Mouse (Mus musculus) stomach, postnatal 0 days (tissue): ENCODE measurements around the gene Col23a1. TPM values are rescaled to one million over a fixed set of nuclear protein-coding genes. Genes with fewer than 3 reads are reported as not detected.
A peak's percentile ranks its signal among the peaks of the same experiment; 100 is the strongest.
"Not testable (repeated sequence)": the region's sequence is repeated elsewhere in the genome, so short reads cannot be mapped to it uniquely, and the experiment has no call there.

Experiments used
- ATAC-seq: fragments of 200-750 bp; cut with Nextera tagmentation; 2 replicates; pipeline ENCODE4 v1.8.0; 2017; ENCODE audit not compliant: low FRiP score, low TSS enrichment
- DNase-seq: peaks from one replicate; pipeline ENCODE4 v3.0.0-alpha.2; 2016; ENCODE audit warnings: low spot score
- H3K27ac ChIP-seq: fragments of 300-500 bp; sonication (generic); replicated peaks from 2 replicates; pipeline ENCODE4 v1.5.1; 2014; ENCODE audit warnings: mild to moderate bottlenecking, control low read depth
- H3K27me3 ChIP-seq: fragments of 300-500 bp; sonication (generic); 2 replicates; pipeline ENCODE4 v1.6.1; 2014; ENCODE audit warnings: low read length; ENCODE audit not compliant: control insufficient read depth, insufficient read depth
- H3K36me3 ChIP-seq: fragments of 300-500 bp; sonication (generic); 2 replicates; pipeline ENCODE4 v1.6.1; 2014; ENCODE audit warnings: low read length, mixed read lengths; ENCODE audit not compliant: control insufficient read depth, insufficient read depth
- H3K4me1 ChIP-seq: fragments of 300-500 bp; sonication (generic); replicated peaks from 2 replicates; pipeline ENCODE4 v1.6.1; 2014; ENCODE audit warnings: antibody characterized with exemption; ENCODE audit not compliant: control insufficient read depth, insufficient read depth
- H3K4me2 ChIP-seq: fragments of 300-500 bp; sonication (generic); replicated peaks from 2 replicates; pipeline ENCODE4 v1.6.1; 2014; ENCODE audit warnings: low read depth, mild to moderate bottlenecking, control low read depth, moderate library complexity
- H3K4me3 ChIP-seq: fragments of 300-500 bp; sonication (generic); 2 replicates; pipeline ENCODE4 v1.5.1; 2014; ENCODE audit warnings: low read depth, low read length, control low read depth
- H3K9ac ChIP-seq: fragments of 300-500 bp; sonication (generic); 2 replicates; pipeline ENCODE4 v1.6.1; 2014; ENCODE audit warnings: mild to moderate bottlenecking, low read length, control low read depth, mixed read lengths
- H3K9me3 ChIP-seq: fragments of 300-500 bp; sonication (generic); 2 replicates; pipeline ENCODE4 v1.6.1; 2016; ENCODE audit warnings: low read length; ENCODE audit not compliant: control insufficient read depth
- CTCF ChIP-seq: IDR thresholded peaks from 2 replicates; pipeline ENCODE4 v1.5.1; 2016; ENCODE audit warnings: antibody characterized with exemption, low read depth, mild to moderate bottlenecking, moderate library complexity
- EP300 ChIP-seq: optimal IDR thresholded peaks from 2 replicates; pipeline ENCODE3; 2016; ENCODE audit warnings: antibody characterized with exemption
- WGBS: fragments of 180-500 bp; shearing (Covaris S2); extraction: QIAGEN DNeasy Blood & Tissue Kit; methylation state at CpG from one replicate; pipeline ENCODE4 v1.1.7; 2014; 5-methylcytosine and 5-hydroxymethylcytosine counted together
- polyA plus RNA-seq: library from polyadenylated mRNA; unstranded; fragments of >200 nt; fragmentation: Nextera tagmentation; extraction: Ambion mirVana; gene quantifications from 2 replicates; pipeline ENCODE4 v1.2.1, GENCODE M21; 2015

Col23a1 gene
- polyA plus RNA-seq, 1 experiment from 2014 or later: 2.5 TPM

- no peaks in the 10 kb centered on the region for H3K27me3 ChIP-seq
- ATAC-seq: peak; percentile 89
- H3K27ac ChIP-seq: peak overlapping the region; percentile 98
- H3K4me1 ChIP-seq: no peaks in the 10 kb centered on the region; the same call in 1 of the 2 replicates
- H3K9me3 ChIP-seq: no peaks in the 10 kb centered on the region
- peak overlapping the region; percentile 97 for H3K4me3 ChIP-seq
- H3K36me3 ChIP-seq: peaks cover 24% of the 10 kb centered on the region
- TF ChIP-seq EP300 (no peak), CTCF (no peak)
- peak; percentile 94 for DNase-seq
- H3K9ac ChIP-seq: peak overlapping the region; percentile 98
- H3K4me2 ChIP-seq: peak overlapping the region; percentile 83
- under 1% methylated on average over 79 of the region's 81 CpGs for WGBS
Measured at GRCm38 (mm10) chr11:51605602-51606446, 316.1 kb downstream of the Col23a1 start.

GRCm38 (mm10) chr11:51606447-51607095 is 316.9 kb downstream of the Col23a1 start, which contains the start of gene Hnrnpab:
TSS of gene Hnrnpab (minus strand) at chr11:51606847.
- no peaks in the 10 kb centered on the region; the same call in 1 of the 2 replicates for H3K4me1 ChIP-seq
- no peaks in the 10 kb centered on the region for H3K9me3 ChIP-seq
- peak within 1 kb of the TSS; percentile 83 for H3K4me2 ChIP-seq
- DNase-seq (peak; percentile 95), ATAC-seq (peak; percentile 90)
- H3K36me3 ChIP-seq: peaks cover 17% of the 10 kb centered on the region
- TF ChIP-seq CTCF (no peak), EP300 (peak; percentile 89)
- H3K4me3 ChIP-seq: peak within 1 kb of the TSS; percentile 97
- under 1% methylated on average over 69 of the region's 91 CpGs for WGBS
- no peaks in the 10 kb centered on the region for H3K27me3 ChIP-seq
- peak within 1 kb of the TSS; percentile 98 for H3K9ac ChIP-seq
- peak within 1 kb of the TSS; percentile 98 for H3K27ac ChIP-seq

GRCm38 (mm10) chr11:51607096-51607738 is 317.5 kb downstream of the Col23a1 start:
- Histone ChIP-seq H3K27me3 (no peaks in the 10 kb centered on the region), H3K36me3 (peaks cover 11% of the 10 kb centered on the region), H3K4me2 (peak overlapping the region; percentile 83), H3K9ac (peak overlapping the region; percentile 98), H3K4me3 (peak overlapping the region; percentile 97), H3K4me1 (no peaks in the 10 kb centered on the region; the same call in 1 of the 2 replicates), H3K9me3 (no peaks in the 10 kb centered on the region), H3K27ac (peak overlapping the region; percentile 84)
- TF ChIP-seq CTCF (no peak), EP300 (no peak)
- WGBS: 5% methylated on average over 15 of the region's 15 CpGs
- peak; percentile 31 for ATAC-seq
- DNase-seq: no peak

- TF ChIP-seq CTCF: no peak
- TF ChIP-seq EP300: no peak
- Histone ChIP-seq H3K4me1 (no peaks in the 10 kb centered on the region; the same call in 1 of the 2 replicates), H3K36me3 (peaks cover 3% of the 10 kb centered on the region; the same call in 1 of the 2 replicates), H3K9ac (no peak overlapping the region), H3K9me3 (no peaks in the 10 kb centered on the region), H3K27ac (peak overlapping the region; percentile 13; the same call in 1 of the 2 replicates), H3K4me3 (no peak overlapping the region), H3K27me3 (no peaks in the 10 kb centered on the region), H3K4me2 (no peak overlapping the region)
- ATAC-seq: no peak
- 53% methylated on average over 3 of the region's 3 CpGs for WGBS
- DNase-seq: no peak
Measured at GRCm38 (mm10) chr11:51609266-51609909, 319.7 kb downstream of the Col23a1 start.

GRCm38 (mm10) chr11:51609940-51610339 is 320.2 kb downstream of the Col23a1 start:
- not testable (repeated sequence) for ATAC-seq, DNase-seq, H3K9ac ChIP-seq, H3K9me3 ChIP-seq, H3K4me3 ChIP-seq, H3K27ac ChIP-seq, H3K4me1 ChIP-seq, H3K27me3 ChIP-seq, H3K4me2 ChIP-seq, H3K36me3 ChIP-seq
- WGBS: 71% methylated on average over 5 of the region's 5 CpGs
